ENCODE assay signal across 40 mouse cellular contexts in the genomic region with DNA sequence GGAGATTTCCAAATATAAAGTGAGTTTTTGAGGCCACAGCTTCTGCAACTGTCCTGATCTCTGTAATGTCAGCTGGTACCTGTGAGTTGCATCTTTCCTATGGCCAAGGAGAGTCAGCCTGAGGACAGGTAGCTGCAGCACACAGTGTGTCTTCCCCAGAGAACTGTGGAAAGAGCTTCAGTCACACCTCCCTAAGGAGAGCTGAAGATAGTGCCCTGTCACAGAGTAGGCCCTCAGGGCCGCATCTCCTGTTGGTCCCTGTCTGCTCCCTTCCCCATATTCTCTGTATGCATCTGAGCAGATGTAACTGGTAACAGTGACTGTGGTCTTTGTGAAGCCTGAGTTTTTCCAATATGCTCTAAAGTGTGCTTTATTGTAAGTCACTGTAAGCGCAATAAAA. TPM values are rescaled to one million over a fixed set of nuclear protein-coding genes. Genes with fewer than 3 reads are reported as not detected.
"Had no signal": no experiment of that assay in that cellular context is flagged by ENCODE, and none has a peak within 500 bp of the region (broad histone marks: within the 10 kb centered on the region; RNA-seq: fewer than 3 reads in every experiment).

No protein-coding gene starts in this region.

- H3K27ac ChIP-seq: heart, adult 2 months; hindbrain, embryonic 13.5 days; hindbrain, embryonic 15.5 days; hindbrain, postnatal 0 days; kidney, embryonic 15.5 days; kidney, postnatal 0 days; limb, embryonic 13.5 days; limb, embryonic 15.5 days; liver, embryonic 12.5 days; liver, embryonic 14.5 days had no signal

- H3K27me3 ChIP-seq: hindbrain, embryonic 15.5 days; kidney, embryonic 15.5 days; liver, embryonic 12.5 days had no signal

- H3K9ac ChIP-seq: heart, embryonic 12.5 days; hindbrain, embryonic 13.5 days; hindbrain, embryonic 15.5 days; kidney, embryonic 15.5 days; limb, embryonic 13.5 days; limb, embryonic 15.5 days; liver, embryonic 12.5 days; liver, embryonic 14.5 days had no signal

- H3K4me1 ChIP-seq: liver, embryonic 12.5 days had no signal

- H3K36me3 ChIP-seq: heart, embryonic 12.5 days; hindbrain, embryonic 13.5 days; hindbrain, embryonic 15.5 days; kidney, embryonic 15.5 days; limb, embryonic 13.5 days; limb, embryonic 15.5 days; liver, embryonic 12.5 days had no signal

- ATAC-seq: hindbrain, postnatal 0 days; intestine, embryonic 16.5 days; liver, embryonic 12.5 days had no signal

- H3K9me3 ChIP-seq: heart, embryonic 12.5 days; hindbrain, embryonic 13.5 days; hindbrain, embryonic 15.5 days; kidney, embryonic 15.5 days; limb, embryonic 13.5 days; limb, embryonic 15.5 days; liver, embryonic 12.5 days had no signal

- DNase-seq: gastrocnemius, postnatal 14 days; gastrocnemius, postnatal 36 days; heart, adult 2 months; heart, postnatal 10 days; heart, postnatal 36 days; kidney, adult 11 months; kidney, adult 2 months; kidney, adult 9 months; kidney, postnatal 14 days; kidney, postnatal 36 days; layer of hippocampus, adult 9-11 months; layer of hippocampus, postnatal 36 days; left cerebral cortex, postnatal 4 days had no signal

- H3K4me3 ChIP-seq: heart, adult 2 months; heart, embryonic 12.5 days; hindbrain, embryonic 13.5 days; hindbrain, embryonic 15.5 days; kidney, embryonic 15.5 days; limb, embryonic 13.5 days; limb, embryonic 15.5 days; liver, embryonic 12.5 days had no signal

- H3K4me2 ChIP-seq: heart, embryonic 12.5 days; hindbrain, embryonic 13.5 days; hindbrain, embryonic 15.5 days; kidney, embryonic 15.5 days; limb, embryonic 13.5 days; limb, embryonic 15.5 days; liver, embryonic 12.5 days had no signal

RNA-seq across cellular contexts. Expression of a gene that starts 10.4 kb away (rescaled TPM):
- total RNA-seq: gastrocnemius, adult 18-20 months; gastrocnemius, adult 8-10 months; gastrocnemius, postnatal 14 days; gastrocnemius, postnatal 36 days; heart, adult 2 months; heart, postnatal 36 days; hematopoietic stem cell, adult 5-6 weeks; liver, adult 2 months had no signal
- polyA plus RNA-seq: gonadal fat pad, adult 2 months; heart, embryonic 12.5 days; liver, adult 2 months; liver, embryonic 14.5 days had no signal

RNA-seq across cellular contexts. Expression of a gene that starts 33.4 kb away (rescaled TPM):
- total RNA-seq: gastrocnemius, adult 18-20 months; gastrocnemius, adult 8-10 months; gastrocnemius, postnatal 14 days; gastrocnemius, postnatal 36 days; heart, adult 2 months; heart, postnatal 10 days; heart, postnatal 36 days; hematopoietic stem cell, adult 5-6 weeks; hindbrain, postnatal 0 days; layer of hippocampus, adult 18-20 months; layer of hippocampus, adult 8-10 months; layer of hippocampus, postnatal 14 days; layer of hippocampus, postnatal 36 days; left cerebral cortex, adult 18-20 months; left cerebral cortex, adult 8-10 months; left cerebral cortex, postnatal 10 days; left cerebral cortex, postnatal 25 days; left cerebral cortex, postnatal 4 days; liver, adult 2 months had no signal
- polyA plus RNA-seq: heart, embryonic 12.5 days; heart, embryonic 14.5 days; hindbrain, embryonic 13.5 days; hindbrain, embryonic 15.5 days; hindbrain, postnatal 0 days; intestine, embryonic 14.5 days; intestine, embryonic 16.5 days; limb, embryonic 11.5 days; liver, embryonic 12.5 days; liver, embryonic 14.5 days; liver, embryonic 16.5 days had no signal
